Mouse (Mus musculus) bone marrow, adult 2 months (tissue): ENCODE measurements around the gene Khdc1a. TPM values are rescaled to one million over a fixed set of nuclear protein-coding genes. Genes with fewer than 3 reads are reported as not detected.
"Not testable (repeated sequence)": the region's sequence is repeated elsewhere in the genome, so short reads cannot be mapped to it uniquely, and the experiment has no call there.

Source experiments
- H3K27ac ChIP-seq: fragments of 200-500 bp; 2 replicates; pipeline ENCODE4 v1.5.1; 2012; ENCODE audit warnings: low read depth, mild to moderate bottlenecking, control low read depth, inconsistent platforms, low read length; ENCODE audit not compliant: control insufficient read depth, poor library complexity, insufficient read depth
- H3K4me1 ChIP-seq: fragments of 200-500 bp; 2 replicates; pipeline ENCODE4 v1.6.1; 2011; ENCODE audit warnings: low read length; ENCODE audit not compliant: control insufficient read depth, insufficient read depth
- H3K4me3 ChIP-seq: fragments of 200-500 bp; replicated peaks from 2 replicates; pipeline ENCODE3; 2011; ENCODE audit warnings: mild to moderate bottlenecking, low read depth, low read length, control low read depth; ENCODE audit not compliant: control insufficient read depth
- CTCF ChIP-seq: fragments of 200-500 bp; IDR thresholded peaks from 2 replicates; pipeline ENCODE4 v1.5.1; 2011; ENCODE audit warnings: low read length, control low read depth; ENCODE audit not compliant: control insufficient read depth, insufficient read depth
- POLR2A ChIP-seq: fragments of 200-500 bp; IDR thresholded peaks from 2 replicates; pipeline ENCODE4 v1.6.1; 2011; ENCODE audit warnings: low read depth, mild to moderate bottlenecking, control low read depth, low read length, borderline replicate concordance; ENCODE audit not compliant: control insufficient read depth
- WGBS: fragments of 180-500 bp; shearing (Covaris S2); methylation state at CpG from one replicate; pipeline ENCODE4 v1.1.7; 2018; 5-methylcytosine and 5-hydroxymethylcytosine counted together
- polyA plus RNA-seq: library from polyadenylated mRNA; stranded (reverse); fragments of >200 nt; gene quantifications from 2 replicates; pipeline ENCODE4 v1.2.4, GENCODE M21; 2011; ENCODE audit warnings: low replicate concordance; ENCODE audit not compliant: missing spikeins, insufficient read depth, insufficient read length

Gene Khdc1a
- polyA plus RNA-seq, 1 experiment: not detected

- no peak for TF ChIP-seq POLR2A
- TF ChIP-seq CTCF: no peak
- Histone ChIP-seq H3K4me3 (no peak overlapping the region), H3K4me1 (no peaks in the 10 kb centered on the region), H3K27ac (no peak overlapping the region)
Measured at GRCm38 (mm10) chr1:21318202-21318601, 31.2 kb upstream of the Khdc1a start.

- 82% methylated on average over 5 of the region's 5 CpGs for WGBS
- not testable (repeated sequence) for H3K27ac ChIP-seq, H3K4me3 ChIP-seq, H3K4me1 ChIP-seq
Measured at GRCm38 (mm10) chr1:21320271-21320670, 29.2 kb upstream of the Khdc1a start.

- no peaks in the 10 kb centered on the region for H3K4me1 ChIP-seq
- no peak overlapping the region for H3K4me3 ChIP-seq
- 90% methylated on average over 1 of the region's 1 CpGs for WGBS
- no peak for TF ChIP-seq POLR2A
- TF ChIP-seq CTCF: no peak
- H3K27ac ChIP-seq: no peak overlapping the region
Measured at GRCm38 (mm10) chr1:21321656-21322055, 27.8 kb upstream of the Khdc1a start.

- no peak overlapping the region for H3K27ac ChIP-seq
- H3K4me3 ChIP-seq: no peak overlapping the region
- WGBS: 80% methylated on average over 1 of the region's 1 CpGs
- no peaks in the 10 kb centered on the region for H3K4me1 ChIP-seq
- TF ChIP-seq CTCF: no peak
- TF ChIP-seq POLR2A: no peak
Measured at GRCm38 (mm10) chr1:21323996-21324574, 25.4 kb upstream of the Khdc1a start.

GRCm38 (mm10) chr1:21324633-21325032, 24.8 kb upstream of the Khdc1a start:
- H3K4me1 ChIP-seq: no peaks in the 10 kb centered on the region
- no peak overlapping the region for H3K27ac ChIP-seq
- no peak overlapping the region for H3K4me3 ChIP-seq
- no peak for TF ChIP-seq CTCF
- TF ChIP-seq POLR2A: no peak
- 53% methylated on average over 1 of the region's 1 CpGs for WGBS

GRCm38 (mm10) chr1:21326733-21327132, 22.7 kb upstream of the Khdc1a start:
- Histone ChIP-seq H3K4me3 (no peak overlapping the region), H3K27ac (no peak overlapping the region), H3K4me1 (no peaks in the 10 kb centered on the region)
- 84% methylated on average over 7 of the region's 7 CpGs for WGBS
- no peak for TF ChIP-seq POLR2A
- TF ChIP-seq CTCF: no peak

GRCm38 (mm10) chr1:21331161-21331560, 18.3 kb upstream of the Khdc1a start:
- H3K27ac ChIP-seq, H3K4me3 ChIP-seq, H3K4me1 ChIP-seq: not testable (repeated sequence)

GRCm38 (mm10) chr1:21333222-21333973, 16.0 kb upstream of the Khdc1a start:
- WGBS: 38% methylated on average over 16 of the region's 16 CpGs
- Histone ChIP-seq H3K4me1 (no peaks in the 10 kb centered on the region), H3K4me3 (no peak overlapping the region), H3K27ac (no peak overlapping the region; the same call in 1 of the 2 replicates)
- TF ChIP-seq POLR2A (no peak), CTCF (no peak)

GRCm38 (mm10) chr1:21335836-21336235, 13.6 kb upstream of the Khdc1a start:
- no peak overlapping the region for H3K4me3 ChIP-seq
- TF ChIP-seq POLR2A (no peak), CTCF (no peak)
- H3K27ac ChIP-seq: no peak overlapping the region
- no peaks in the 10 kb centered on the region for H3K4me1 ChIP-seq
